Mouse (Mus musculus) spleen, postnatal 36 days (tissue): ENCODE measurements around the gene Frs3.

Source experiments
- DNase-seq, 2 experiments: peaks; one replicate each; pipeline ENCODE4 v3.0.0; 2022; ENCODE audit warnings: low spot score in 2 of 2, mixed read lengths in 1 of 2

The Frs3 gene

DNA sequence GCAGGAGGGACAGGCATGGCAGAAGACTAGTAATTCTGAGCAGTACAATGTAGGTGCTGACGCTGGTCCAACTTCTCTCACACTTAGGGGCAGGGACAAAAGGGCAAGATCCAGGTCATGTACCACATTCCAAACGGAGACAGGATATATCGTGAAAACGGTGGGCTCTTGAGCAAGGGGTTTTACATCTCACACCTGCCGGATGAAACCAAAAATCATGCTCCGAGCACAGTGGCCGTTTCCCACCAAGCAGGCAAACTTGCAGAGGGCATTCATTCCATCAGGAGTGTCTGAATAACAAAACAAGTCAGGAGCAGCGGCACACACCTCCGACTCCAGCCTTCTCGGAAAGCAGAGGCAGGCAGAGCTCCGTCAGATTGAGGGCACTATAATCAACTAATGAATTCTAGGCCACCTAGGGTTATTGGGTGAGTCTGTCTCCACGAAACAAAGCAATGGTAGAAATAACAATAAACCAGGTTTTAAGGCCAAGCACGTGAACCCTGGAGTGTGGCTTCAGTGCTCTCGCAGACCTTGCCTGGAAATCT lies 46.8 kb downstream of the Frs3 start:
- no peak for DNase-seq

DNA sequence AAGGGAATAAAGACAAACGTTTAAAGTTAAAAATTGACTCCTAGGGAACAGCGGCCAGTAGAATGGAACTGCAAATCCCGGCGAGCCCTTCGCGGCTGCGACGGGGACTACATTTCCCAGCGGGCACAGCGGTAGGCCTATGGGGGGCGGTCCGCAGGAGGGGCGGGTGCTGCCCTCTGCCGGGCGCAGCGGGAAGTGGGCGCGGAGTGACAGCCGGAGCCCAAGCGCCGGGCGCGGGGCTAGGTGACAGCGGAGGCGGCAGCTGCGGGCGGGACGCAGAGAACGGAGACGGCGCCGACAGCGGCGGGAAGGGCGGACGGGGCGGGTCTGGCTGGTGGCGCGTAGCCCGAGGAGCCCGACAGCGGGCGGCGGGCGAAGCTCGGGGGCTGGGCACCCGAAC lies 48.0 kb downstream of the Frs3 start, which contains the start of gene Tfeb:
TSS of gene Tfeb (plus strand) at position 175 of the 400 bp plus-strand sequence.
- peak; percentile 95 to 96 for DNase-seq

DNA sequence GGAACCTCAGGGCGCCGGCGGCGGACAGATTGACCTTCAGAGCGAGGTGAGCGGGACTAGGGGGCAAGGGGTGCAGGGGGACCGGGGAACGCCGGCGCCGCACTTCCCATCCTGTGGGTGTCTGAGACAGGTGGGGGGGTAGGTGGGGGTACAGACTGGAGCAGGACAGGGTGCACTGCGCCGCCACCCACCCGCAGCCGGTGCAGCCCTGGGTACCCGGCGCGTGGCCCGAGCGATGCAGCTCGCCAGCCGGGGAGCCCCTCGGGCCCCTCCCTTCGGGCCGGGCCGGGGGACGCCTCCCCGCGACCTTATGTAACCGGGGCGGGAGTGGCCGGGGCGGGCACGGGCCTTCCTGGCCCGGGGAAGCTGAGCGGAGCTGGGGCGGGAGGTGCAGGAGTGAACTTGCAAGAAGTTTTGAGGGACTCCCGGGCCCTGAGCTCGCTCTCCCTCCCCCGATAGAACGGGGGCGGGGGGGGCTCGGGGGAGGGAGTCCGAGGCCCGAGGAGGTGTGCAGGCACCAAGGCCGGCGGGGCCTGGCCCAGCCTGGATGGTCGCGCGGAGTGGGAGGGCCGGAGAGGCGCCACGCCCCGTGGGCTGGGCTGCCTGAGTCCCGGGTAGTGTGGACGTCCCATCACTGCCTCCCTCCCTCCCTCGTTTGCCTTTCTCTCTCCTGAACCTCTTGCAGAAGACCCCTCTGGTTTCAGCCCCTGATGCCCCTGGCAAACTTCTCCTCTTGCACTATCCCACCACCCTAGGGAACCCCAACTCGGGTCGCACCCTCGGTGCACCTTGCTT lies 48.6 kb downstream of the Frs3 start:
- peak; percentile 95 to 96 for DNase-seq

DNA sequence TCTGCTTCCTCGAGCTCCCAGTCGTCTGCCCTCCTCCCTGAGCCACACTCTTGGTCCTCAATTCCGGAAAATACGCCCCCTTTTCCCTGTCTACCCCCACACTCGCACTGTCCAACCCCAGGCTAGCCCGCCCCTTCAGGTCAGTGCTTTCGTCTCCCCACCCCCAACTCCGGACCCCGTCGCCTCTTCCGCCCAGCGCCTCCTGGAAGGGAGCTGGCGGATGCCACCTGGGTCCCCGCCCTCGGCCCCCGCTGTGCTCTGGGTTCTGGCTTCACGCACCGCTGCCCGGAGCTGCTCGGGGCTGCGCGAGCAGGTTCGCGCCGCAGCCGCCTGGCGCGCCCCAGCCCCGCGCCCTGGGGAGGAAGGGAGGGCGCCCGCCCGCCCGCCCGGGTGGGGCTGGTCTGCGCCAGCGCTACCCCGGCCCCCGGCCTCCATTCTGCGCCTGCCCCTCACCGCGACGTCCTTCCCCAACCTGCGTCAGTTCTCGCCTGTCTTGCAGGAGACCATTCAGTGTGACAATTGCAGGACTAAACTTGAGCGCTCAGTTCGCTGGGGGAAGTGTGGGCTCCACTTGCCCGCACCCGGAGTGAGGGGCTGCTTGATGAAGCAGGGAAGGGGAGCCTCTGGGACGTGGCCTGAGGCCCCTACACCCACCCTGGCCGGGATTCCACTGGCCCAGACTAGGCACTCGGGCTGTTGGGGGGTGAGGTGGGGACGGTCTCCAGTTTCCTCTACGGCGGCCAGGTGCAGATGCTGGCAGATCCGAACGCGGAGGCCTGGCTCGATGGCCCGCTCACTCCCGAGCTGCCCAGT lies 49.4 kb downstream of the Frs3 start:
- peak; percentile 93 to 95 for DNase-seq

DNA sequence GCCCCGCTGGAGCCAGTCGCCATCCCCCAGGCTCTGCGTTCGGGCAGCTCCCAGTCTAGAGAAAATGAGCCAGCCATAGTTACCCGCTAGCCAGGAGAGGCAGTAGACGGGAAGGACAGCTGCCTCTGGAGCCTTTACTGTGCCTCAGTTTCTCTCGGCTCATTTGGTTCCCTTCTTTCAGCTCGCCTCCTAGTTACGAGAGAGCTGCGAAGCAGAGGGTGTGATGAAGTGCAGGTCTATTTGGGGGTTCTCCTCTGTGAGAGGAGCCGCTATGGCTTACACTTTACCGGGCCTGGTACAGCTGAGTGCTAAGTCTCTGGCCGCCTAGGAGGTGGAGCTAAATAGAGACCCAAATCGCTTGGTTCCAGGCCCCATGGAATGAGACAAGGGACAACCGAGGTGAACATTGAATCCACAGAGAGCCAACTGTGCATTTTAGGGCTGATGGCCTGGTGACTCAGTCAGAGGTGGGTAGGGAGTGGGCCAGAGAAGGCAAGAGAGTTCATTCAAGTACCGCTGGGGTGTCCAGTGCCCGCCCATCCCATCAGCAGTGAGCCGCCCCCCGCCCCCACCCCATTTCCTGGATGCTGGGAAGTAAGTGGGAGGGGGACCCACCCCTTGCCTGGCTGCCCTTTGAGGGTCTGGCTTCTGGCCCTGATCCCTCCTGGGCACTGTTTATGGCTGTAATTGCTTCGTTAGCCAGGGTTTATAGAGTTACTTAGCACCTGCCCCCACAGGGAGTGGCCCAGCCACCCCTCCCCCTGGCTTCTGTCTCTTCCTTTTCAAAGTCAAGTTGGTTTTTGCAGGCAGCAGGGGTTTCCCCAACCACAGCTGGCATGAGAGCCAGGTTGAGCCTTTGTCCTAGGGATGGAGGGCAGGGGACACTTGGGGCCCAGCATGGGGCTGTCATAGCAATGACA lies 50.3 kb downstream of the Frs3 start:
- peak; percentile 88 to 90 for DNase-seq

DNA sequence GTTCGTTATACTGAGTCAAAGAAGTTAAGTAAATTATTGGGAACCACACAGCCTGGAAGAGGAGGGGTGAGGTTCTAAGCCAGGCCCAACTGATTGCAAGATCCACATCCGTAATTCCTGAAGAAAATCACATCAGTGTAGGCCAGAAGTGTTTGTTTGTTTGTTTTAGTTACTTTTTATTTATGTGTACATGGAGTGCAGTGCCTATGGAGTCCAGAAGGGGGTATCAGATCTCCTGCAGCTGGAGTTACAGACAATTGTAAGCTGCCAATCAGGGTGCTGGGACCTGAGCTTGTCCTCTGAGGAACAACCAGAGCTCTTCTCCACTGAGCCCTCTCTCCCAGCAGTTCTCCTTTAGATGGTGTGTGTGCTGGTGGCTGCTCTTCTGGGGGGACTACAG lies 51.4 kb downstream of the Frs3 start:
- no peak for DNase-seq

DNA sequence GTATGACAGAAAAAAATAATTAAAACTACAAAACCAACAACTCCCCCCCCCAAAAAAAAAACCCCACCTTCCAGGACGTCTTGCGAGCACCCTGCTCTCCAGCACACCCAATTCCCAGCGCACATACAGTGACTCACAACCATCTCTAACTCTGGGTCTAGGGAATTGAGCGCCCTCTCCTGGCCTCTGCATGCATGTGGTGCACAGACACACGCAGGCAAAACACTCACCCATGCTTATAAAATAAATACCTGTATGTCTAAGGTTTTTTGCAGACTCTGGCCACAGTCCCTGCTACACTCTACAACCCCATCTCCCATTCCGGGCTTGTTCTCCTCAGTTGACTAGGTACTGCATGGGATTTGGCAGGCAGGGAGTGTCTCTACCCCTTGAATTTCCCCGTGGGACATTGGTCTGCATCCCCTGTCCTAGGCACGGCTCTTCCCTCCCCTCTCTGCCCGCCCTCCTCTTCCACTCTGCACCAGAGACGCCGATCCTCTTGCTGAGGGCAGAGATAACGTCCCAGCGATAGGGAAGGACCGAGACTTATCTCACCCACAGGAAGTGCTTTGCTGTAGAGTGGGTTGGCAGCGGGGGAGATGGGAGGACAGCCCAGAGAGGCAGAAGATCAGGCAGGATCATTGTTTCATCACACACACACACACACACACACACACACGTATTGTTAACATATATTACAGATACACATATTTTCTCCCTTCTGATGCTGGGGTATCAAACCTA lies 54.3 kb downstream of the Frs3 start:
- peak in 1 of 2 experiments; percentile 37 for DNase-seq

DNA sequence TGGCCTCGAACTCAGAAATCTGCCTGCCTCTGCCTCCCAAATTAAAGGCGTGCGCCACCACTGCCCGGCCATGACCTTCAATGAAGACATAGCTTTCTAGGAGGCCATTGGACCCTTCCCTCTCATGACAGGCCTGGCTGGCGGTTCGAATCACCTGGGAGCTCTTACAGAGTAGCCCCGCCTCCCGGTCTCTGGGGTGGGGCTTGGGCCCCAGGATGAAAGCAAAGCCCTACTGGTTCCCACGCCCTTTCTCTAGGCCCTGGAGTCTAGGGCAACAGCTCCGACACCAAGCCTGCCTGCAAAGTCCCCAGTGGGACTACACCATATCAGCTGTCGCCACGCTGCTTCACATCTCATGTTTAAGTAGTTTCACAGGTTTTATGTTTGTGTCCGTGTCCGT lies 55.3 kb downstream of the Frs3 start:
- no peak for DNase-seq

DNA sequence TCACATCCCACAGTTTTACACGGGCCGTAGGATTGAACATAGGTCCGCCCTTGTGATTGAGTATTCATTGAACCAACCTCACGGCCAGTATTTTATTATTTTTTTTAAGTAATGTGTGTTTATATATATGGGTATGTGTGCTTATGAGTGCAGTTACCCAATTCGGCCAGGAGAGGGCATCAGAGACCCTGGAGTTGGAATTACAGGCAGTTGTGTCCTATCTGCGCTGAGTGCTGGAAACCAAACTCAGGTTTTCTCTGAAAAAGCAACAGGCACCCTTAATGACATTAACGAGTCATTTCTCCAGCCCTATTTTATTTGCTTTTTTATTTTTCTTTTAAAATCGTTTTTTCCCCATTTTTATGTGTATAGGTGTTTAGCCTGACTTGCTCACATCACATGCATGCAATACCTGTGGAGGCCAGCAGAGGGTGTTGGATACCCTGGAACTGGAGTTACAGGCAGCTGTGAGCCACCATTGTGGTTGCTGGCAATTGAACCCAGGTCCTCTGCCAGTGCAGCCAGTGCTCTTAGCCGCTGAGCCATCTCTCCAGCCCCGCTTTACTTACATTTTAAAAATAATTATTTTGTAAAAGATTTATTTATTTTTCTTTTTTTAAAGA lies 56.0 kb downstream of the Frs3 start:
- DNase-seq, result no peak

DNA sequence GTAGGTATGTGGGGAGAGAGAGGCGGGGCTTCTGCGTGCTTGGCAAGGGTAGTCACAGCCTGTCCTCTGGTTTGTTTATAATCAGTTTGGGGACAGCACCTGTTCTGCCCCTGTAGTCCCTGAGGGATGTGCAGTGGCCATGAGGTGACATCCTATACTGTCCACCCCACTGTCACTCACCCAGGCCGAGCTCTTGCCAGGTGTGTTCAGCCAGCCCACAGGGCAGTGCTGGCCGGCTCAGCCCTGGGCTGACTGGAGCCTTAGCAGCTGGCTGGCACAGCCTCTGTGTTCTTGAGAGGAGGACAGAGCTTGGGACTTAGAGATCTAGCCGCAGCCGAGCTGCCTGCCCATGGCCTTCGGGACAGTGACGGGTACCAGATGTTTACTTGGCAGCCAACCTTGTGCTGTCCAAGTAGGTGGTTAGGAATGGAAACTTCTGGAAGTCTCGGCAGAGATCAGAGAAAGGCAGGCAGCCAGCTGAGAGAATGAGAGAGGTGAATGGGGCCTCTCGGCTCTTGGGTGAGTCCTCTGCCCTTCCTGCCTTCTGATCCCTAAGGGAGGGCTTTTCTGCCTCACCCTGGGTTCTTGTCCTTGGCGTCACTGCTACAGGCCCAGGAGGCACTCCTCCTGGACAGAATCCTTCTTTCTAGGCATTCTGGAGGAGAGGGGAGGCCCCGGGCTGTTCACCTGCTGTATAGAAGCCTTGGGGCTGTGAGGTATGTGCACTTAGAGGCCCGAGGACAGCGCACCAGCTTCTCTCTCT lies 60.1 kb downstream of the Frs3 start:
- peak in 1 of 2 experiments; percentile 18 for DNase-seq

DNA sequence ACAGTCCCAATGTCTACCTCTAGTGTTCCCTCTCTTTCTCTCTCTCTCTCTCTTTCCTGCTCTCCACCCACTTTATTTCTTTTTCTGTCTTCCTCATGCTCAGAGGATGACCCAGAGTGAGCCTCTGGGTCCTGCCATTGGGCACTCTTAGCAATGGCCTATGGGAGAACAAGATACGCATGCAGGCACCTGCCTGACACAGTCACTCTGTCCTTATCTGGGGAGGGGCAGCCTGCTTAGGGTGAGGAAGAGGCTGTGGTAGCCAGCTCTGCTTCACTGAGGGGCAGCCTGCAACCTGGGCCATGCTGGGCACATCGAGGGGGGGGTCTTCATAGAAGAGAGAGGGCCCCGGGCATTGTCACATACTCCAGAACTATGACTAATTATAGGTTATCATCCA lies 60.8 kb downstream of the Frs3 start:
- no peak for DNase-seq

DNA sequence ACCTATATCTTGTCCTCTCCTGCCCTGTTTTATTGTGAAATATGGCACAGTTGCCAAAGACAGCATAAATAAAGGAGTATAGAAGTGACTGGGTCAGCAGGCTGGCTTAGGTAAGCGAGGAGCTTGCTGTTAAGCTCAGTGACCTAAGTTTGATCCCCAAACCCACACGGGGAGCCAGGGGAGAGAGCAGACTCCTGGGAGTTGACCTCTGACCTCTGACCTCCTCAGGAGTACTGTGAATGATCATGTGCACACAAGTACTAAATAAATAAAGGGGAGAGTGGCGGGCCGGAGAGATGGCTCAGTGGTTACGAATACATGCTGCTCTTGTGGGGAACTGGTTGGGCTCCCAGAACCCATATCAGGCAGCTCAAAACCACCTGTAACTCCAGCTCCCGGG lies 61.3 kb downstream of the Frs3 start:
- DNase-seq, result no peak

DNA sequence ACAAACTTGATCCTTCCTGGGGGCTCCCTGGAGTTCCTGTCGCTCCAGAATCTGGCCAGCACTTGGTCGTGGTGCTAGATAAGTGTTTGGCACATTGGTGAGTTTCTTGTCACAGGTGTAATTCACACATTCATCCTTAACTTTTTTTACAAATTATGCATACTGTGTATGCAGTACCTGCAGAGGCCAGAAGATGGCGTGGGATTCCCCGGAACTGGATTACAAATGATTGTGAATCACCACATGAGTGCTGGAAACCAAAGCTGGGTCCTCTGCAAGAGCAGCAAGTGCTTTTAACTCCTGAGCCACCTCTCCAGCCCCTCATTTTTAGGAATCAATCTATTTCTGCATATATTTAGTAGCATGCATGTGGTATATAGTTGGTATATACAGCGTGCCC lies 63.0 kb downstream of the Frs3 start:
- no peak for DNase-seq

DNA sequence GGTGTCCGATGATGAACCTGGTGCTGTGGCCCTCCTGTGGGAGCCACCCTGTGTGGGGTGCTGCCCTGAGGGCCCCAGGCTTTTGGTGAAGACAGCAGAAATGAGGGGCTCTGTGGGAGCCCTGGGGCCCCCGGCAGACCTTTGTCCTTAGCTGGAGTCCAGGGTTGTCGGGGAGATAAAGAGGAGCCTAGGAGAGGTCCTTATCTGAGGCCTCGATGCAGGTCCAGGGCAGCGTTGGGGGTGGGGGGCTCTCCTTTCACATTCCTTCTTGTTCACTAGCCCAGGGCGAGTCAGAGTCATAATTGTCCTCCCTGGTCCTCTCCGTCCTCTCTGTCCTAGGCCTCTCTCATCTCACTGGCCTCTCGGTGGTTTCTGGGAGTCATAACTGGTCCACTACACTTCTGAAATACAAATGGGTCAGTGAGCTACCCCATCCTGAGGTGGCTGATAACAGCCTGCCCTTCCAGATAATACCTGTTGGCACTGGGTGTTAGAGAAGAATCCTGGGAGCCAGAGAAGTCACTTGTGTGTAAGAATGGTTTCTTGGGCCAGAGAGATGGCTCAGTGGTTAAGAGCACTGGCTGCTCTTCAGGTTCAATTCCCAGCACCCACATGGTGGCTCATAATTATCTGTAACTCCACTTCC lies 64.4 kb downstream of the Frs3 start:
- no peak for DNase-seq
